Mouse (Mus musculus) kidney, adult 2 months (tissue): ENCODE data around the gene Opa3. TPM values are rescaled to one million over a fixed set of nuclear protein-coding genes. Genes with fewer than 3 reads are reported as not detected.

Experiments used
- DNase-seq: peaks from one replicate; pipeline ENCODE4 v3.0.0; 2021
- H3K27ac ChIP-seq: fragments of 200-500 bp; 2 replicates; pipeline ENCODE4 v1.5.1; 2012; ENCODE audit warnings: low read depth, low read length, control low read depth, inconsistent platforms; ENCODE audit not compliant: insufficient read depth
- H3K27me3 ChIP-seq: fragments of 200-500 bp; replicated peaks from 2 replicates; pipeline ENCODE4 v1.6.1; 2012; ENCODE audit warnings: mild to moderate bottlenecking, moderate library complexity, low read length, inconsistent platforms; ENCODE audit not compliant: control insufficient read depth, insufficient read depth
- H3K36me3 ChIP-seq: fragments of 200-500 bp; 2 replicates; pipeline ENCODE4 v1.6.1; 2012; ENCODE audit warnings: mild to moderate bottlenecking, moderate library complexity, low read length, inconsistent platforms; ENCODE audit not compliant: control insufficient read depth, insufficient read depth
- H3K4me1 ChIP-seq: fragments of 200-500 bp; 2 replicates; pipeline ENCODE4 v1.6.1; 2011; ENCODE audit warnings: low read length; ENCODE audit not compliant: control insufficient read depth, insufficient read depth
- H3K4me3 ChIP-seq: fragments of 200-500 bp; 2 replicates; pipeline ENCODE4 v1.5.1; 2011; ENCODE audit warnings: mild to moderate bottlenecking, low read depth, low read length, control low read depth; ENCODE audit not compliant: insufficient read depth
- CTCF ChIP-seq: fragments of 200-500 bp; conservative IDR thresholded peaks from 2 replicates; pipeline ENCODE4 v1.5.1; 2011; ENCODE audit warnings: low read depth, mild to moderate bottlenecking, control low read depth, low read length, moderate library complexity, mixed read lengths; ENCODE audit not compliant: insufficient read depth, insufficient read length
- POLR2A ChIP-seq: fragments of 200-500 bp; IDR thresholded peaks from one replicate; pipeline ENCODE4 v1.6.1; 2011; ENCODE audit warnings: low read depth, low read length, control low read depth
- WGBS: fragments of 180-500 bp; shearing (Covaris S2); methylation state at CpG from one replicate; pipeline ENCODE4 v1.1.7; 2018; 5-methylcytosine and 5-hydroxymethylcytosine counted together
- polyA plus RNA-seq: library from polyadenylated mRNA; depleted of rRNA; stranded (reverse); fragments of >200 nt; gene quantifications from 2 replicates; pipeline ENCODE4 v1.2.3, GENCODE M21; 2012

Gene Opa3
- polyA plus RNA-seq, 1 experiment: 41.7 TPM

DNA sequence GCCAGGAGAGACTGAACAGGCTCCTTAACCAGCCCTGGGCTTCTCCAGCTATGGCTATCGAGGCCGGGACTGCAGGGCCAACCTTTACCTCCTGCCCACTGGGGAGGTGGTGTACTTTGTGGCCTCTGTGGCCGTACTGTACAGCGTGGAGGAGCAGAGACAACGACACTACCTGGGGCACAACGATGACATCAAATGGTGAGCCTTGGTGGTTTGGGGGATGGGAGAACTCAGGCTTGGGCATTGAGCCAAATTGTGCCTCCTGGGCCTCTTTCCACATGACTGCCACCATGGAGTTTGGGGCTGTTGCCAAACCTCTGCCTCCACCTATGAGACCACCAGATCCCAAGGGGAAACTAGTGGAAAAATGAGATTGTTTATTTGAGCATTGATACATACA, 43.4 kb upstream of the Opa3 start:
- no peaks in the 10 kb centered on the region for H3K27me3 ChIP-seq
- TF ChIP-seq POLR2A: no peak
- TF ChIP-seq CTCF: no peak
- peak overlapping the region; percentile 42 for H3K27ac ChIP-seq
- WGBS: 27% methylated on average over 6 of the region's 6 CpGs
- no peak overlapping the region for H3K4me3 ChIP-seq
- H3K36me3 ChIP-seq: no peaks in the 10 kb centered on the region
- H3K4me1 ChIP-seq: peaks cover 13% of the 10 kb centered on the region
- DNase-seq: peak; percentile 49

DNA sequence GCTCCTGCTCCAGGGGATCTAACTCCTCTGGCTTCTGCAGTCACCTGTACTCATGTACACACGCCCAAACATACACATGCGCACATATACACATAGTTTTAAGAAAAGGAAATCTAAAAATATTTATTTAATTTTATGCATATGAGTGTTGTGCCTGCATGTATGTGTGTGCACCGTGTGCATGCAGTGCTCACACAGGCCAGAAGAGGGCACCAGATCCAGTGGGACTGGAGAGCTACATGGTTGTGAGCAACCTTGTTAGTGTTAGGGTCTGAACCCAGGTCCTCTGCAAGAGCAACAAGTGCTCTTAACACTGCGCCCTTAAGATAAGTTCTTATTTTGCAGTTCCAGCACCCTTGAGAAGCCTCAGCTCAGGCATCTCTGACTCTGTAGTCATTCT, 33.5 kb upstream of the Opa3 start:
- Histone ChIP-seq H3K27me3 (no peaks in the 10 kb centered on the region), H3K4me3 (no peak overlapping the region), H3K27ac (no peak overlapping the region), H3K4me1 (no peaks in the 10 kb centered on the region), H3K36me3 (peaks cover 1% of the 10 kb centered on the region; the same call in 1 of the 2 replicates)
- no peak for TF ChIP-seq POLR2A
- TF ChIP-seq CTCF: no peak
- WGBS: 97% methylated on average over 4 of the region's 4 CpGs
- DNase-seq: no peak

DNA sequence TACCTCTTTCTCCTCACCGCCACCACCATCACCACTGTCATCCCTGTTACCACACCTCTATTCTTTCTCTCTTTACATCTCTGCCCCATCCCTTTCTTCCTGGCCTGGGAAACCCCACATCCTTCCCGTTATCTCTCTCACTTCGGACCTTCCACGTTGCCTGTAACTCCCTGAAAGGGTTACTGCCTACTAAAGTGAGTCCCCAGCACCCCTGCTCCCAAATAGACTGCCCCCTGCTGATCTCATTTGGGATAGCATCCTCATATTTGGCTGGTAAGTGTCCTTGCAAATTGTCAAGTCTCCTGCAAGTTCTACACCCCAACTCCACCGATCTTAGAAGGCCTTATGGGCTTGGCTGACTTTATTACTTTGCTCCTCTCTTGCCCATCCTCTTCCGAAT, 31.5 kb upstream of the Opa3 start:
- Histone ChIP-seq H3K27me3 (no peaks in the 10 kb centered on the region), H3K4me3 (no peak overlapping the region), H3K4me1 (no peaks in the 10 kb centered on the region), H3K36me3 (peaks cover 1% of the 10 kb centered on the region; the same call in 1 of the 2 replicates), H3K27ac (no peak overlapping the region)
- DNase-seq: peak; percentile 50
- TF ChIP-seq POLR2A (no peak), CTCF (peak; percentile 64)
- WGBS: 61% methylated on average over 6 of the region's 6 CpGs

DNA sequence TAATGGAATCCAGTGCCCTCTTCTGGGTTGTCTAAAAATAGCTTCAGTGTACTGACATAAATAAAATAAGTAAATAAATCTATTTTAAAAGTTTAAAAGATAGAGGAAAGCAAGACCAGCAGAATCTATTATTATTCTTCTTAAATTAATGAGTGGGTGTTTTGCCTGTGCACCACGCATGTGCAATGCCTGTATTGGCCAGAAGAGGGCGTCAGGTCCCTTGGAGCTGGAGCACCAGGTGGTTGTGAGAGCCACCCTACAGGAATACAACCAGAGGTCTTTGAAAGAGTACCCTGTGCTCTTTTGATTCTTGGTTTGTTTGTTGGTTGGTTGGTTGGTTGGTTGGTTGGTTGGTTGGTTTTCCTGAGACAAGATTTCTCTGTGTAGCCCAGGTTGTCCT, 30.1 kb upstream of the Opa3 start:
- Histone ChIP-seq H3K27me3 (no peaks in the 10 kb centered on the region), H3K36me3 (no peaks in the 10 kb centered on the region; the same call in 1 of the 2 replicates), H3K27ac (no peak overlapping the region), H3K4me3 (no peak overlapping the region), H3K4me1 (no peaks in the 10 kb centered on the region)
- WGBS: 46% methylated on average over 2 of the region's 2 CpGs
- TF ChIP-seq CTCF: peak; percentile 66
- TF ChIP-seq POLR2A: no peak
- no peak for DNase-seq

DNA sequence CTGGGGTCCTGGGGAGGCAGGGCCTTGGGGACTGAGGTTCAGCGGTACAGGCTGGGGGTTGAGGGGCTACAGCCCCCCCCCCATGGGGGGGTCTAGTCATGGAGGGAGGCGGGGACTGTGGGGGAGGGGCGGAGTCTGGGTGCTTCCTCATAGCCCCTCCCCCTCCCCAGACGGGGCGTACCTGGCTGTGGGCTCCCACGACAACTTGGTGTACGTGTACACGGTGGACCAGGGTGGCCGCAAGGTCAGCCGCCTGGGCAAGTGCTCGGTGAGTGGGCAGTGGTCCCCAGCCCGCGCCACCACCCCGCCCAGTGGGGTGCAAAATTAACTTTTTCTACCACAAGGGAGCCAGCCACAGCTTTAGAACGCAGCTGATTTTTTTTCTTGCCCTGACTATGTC, 26.5 kb upstream of the Opa3 start:
- H3K36me3 ChIP-seq: no peaks in the 10 kb centered on the region; the same call in 1 of the 2 replicates
- no peak overlapping the region for H3K4me3 ChIP-seq
- WGBS: 83% methylated on average over 15 of the region's 15 CpGs
- H3K27me3 ChIP-seq: no peaks in the 10 kb centered on the region
- no peak overlapping the region for H3K27ac ChIP-seq
- no peak for DNase-seq
- no peak for TF ChIP-seq CTCF
- TF ChIP-seq POLR2A: no peak
- H3K4me1 ChIP-seq: no peaks in the 10 kb centered on the region

DNA sequence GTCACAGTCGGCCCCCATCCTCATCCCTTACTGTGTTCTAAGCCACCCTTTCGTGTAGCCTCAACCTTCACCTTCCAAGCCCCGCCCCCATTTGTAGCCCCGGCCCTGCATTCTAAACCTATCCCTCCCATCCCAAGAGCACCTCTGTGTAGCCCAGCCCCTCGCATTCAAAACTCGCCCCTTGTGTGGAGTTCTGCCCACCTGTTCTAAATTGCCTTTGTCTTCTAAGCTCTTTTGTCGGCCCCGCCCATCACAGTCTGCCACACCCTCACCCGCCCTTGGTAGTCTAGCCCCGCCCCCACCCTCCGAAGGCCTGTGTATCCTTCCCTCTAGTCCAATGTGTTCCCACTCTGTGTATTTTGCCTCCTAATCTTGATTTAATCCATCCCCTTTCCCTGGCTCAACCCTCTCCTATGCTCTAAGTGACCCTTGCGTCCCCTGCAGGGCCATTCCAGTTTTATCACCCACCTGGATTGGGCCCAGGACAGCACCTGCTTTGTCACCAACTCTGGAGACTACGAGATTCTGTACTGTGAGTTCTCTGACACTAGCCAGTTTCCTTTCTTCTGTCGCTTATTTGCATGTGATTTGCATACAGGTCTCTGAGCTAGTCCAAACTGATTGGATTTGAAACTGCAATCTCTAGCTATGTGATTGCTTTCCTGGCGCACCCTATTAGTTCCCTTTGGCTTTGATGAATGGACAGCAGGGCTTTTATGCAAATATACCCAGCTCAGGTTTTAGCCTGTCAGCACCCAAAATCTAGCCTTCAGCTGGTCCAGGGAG, 25.9 kb upstream of the Opa3 start:
- Histone ChIP-seq H3K27me3 (no peaks in the 10 kb centered on the region), H3K27ac (no peak overlapping the region), H3K4me1 (no peaks in the 10 kb centered on the region), H3K4me3 (no peak overlapping the region), H3K36me3 (no peaks in the 10 kb centered on the region; the same call in 1 of the 2 replicates)
- no peak for DNase-seq
- no peak for TF ChIP-seq POLR2A
- no peak for TF ChIP-seq CTCF
- WGBS: 80% methylated on average over 15 of the region's 15 CpGs

DNA sequence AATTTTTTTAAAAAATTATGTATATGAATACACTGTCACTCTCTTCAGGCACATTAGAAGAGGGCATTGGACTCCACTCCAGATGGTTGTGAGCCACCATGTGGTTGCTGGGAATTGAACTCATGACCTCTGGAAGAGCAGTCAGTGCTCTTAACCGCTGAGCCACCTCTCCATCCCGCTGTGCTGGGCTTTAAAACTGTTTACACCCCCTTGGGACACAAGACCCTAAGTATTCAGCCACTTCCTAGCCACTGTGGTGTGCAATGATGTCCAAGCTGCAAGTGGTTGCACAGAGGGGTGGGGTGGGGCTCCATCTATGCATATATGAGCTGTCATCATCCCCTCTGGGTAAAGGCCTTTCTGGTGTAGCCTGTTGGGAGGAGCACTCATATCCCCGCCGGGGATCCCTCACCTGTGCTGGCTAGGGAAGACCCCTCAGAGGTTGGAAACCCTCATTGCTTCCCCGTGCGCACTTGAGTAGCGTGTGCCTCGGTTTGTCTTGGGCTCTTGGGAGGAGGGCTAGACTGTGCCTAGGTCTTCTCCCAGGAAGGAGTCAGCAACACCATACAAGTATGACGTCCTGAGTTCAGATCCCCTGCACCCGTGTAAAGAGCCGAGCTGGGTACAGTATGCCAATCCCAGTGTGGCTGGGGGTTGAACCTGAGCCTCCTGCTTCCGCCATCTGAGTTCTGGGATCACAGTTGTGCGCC, 19.8 kb upstream of the Opa3 start:
- H3K4me1 ChIP-seq: no peaks in the 10 kb centered on the region
- H3K4me3 ChIP-seq: no peak overlapping the region
- DNase-seq: no peak
- H3K27ac ChIP-seq: no peak overlapping the region
- 86% methylated on average over 13 of the region's 13 CpGs for WGBS
- no peaks in the 10 kb centered on the region for H3K27me3 ChIP-seq
- TF ChIP-seq POLR2A (no peak), CTCF (no peak)
- H3K36me3 ChIP-seq: no peaks in the 10 kb centered on the region; the same call in 1 of the 2 replicates
